Mouse (Mus musculus) adrenal gland, adult (tissue): Measurements from ENCODE around the gene Dnajb11.

Experiments used
- DNase-seq, 2 experiments: peaks; one replicate each; pipeline ENCODE4 v3.0.0; 2022 to 2023; ENCODE audit warnings: low spot score in 1 of 2; ENCODE audit not compliant: inconsistent age in 2 of 2

Gene Dnajb11

DNA sequence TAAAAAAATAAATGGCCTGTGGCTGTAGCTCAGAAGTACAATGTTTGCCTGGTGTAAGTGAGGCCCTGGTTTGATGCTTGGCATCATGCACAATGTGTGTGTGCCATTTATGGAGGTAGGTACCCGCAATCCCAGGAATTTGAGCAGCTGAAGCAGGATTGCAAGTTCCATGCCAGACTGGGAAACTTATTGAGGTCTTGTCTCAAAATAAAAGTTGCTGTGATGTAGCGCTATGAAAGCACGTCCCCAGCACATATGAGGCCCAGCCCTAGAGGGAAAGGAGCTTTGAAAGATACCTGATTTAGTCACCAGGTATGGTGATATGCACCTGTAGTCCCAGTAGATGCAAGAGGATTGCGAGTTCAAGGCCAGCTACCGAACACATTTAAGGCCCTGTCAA is 64.1 kb downstream of the Dnajb11 start:
- no peak for DNase-seq

DNA sequence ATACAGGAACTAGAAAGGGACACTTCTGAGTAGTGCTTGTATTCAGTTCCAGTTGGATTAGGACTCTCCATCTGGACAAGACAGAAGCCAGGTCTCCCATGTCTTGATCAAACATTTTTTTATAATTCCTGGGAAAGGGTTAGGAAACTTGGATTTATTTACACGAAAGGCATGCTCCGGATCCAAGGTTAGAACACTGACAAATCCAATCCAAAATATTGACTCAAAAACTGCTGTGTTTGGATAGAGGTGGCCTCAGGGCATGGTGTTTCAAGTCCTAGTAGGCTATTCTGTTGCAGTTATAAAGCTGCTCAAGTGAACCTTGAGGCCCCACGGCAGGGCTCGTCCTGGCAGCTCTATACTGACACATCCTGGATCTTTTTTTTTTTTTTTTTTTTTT is 64.8 kb downstream of the Dnajb11 start:
- no peak for DNase-seq
